Mouse (Mus musculus) CH12.LX (cell line): ENCODE results near the gene Mttp.

ENCODE experiments used
- BHLHE40 ChIP-seq: IDR thresholded peaks from 2 replicates; pipeline ENCODE4 v1.6.1; 2011; ENCODE audit warnings: mild to moderate bottlenecking, low read depth, low read length, improper control_type of control experiment
- CHD1 ChIP-seq: IDR thresholded peaks from 2 replicates; pipeline ENCODE4 v1.6.1; 2012; ENCODE audit warnings: low read depth, low read length, improper control_type of control experiment, inconsistent platforms
- CHD2 ChIP-seq: IDR thresholded peaks from 2 replicates; pipeline ENCODE4 v1.6.1; 2011; ENCODE audit warnings: low read length, improper control_type of control experiment
- CTCF ChIP-seq, 2 experiments: IDR thresholded peaks in 1 of 2; conservative IDR thresholded peaks in 1 of 2; 2 replicates each; pipeline ENCODE4 v1.5.1; 2011 to 2012; ENCODE audit warnings: low read depth in 2 of 2, low read length in 2 of 2, improper control_type of control experiment in 1 of 2, inconsistent platforms in 1 of 2, mild to moderate bottlenecking in 1 of 2, moderate library complexity in 1 of 2
- E2F4 ChIP-seq: IDR thresholded peaks from 2 replicates; pipeline ENCODE4 v1.6.1; 2011; ENCODE audit warnings: low read depth, low read length, improper control_type of control experiment; ENCODE audit not compliant: insufficient replicate concordance
- ELF1 ChIP-seq: IDR thresholded peaks from 2 replicates; pipeline ENCODE4 v1.6.1; 2014; ENCODE audit warnings: low read depth, mild to moderate bottlenecking, inconsistent platforms, low read length, improper control_type of control experiment
- EP300 ChIP-seq: IDR thresholded peaks from 2 replicates; pipeline ENCODE4 v1.6.1; 2011; ENCODE audit warnings: low read length, improper control_type of control experiment
- MAFK ChIP-seq: IDR thresholded peaks from 2 replicates; pipeline ENCODE4 v1.6.1; 2011; ENCODE audit warnings: low read length, improper control_type of control experiment; ENCODE audit not compliant: insufficient replicate concordance
- MXI1 ChIP-seq: IDR thresholded peaks from 2 replicates; pipeline ENCODE4 v1.6.1; 2011; ENCODE audit warnings: mild to moderate bottlenecking, low read depth, low read length, improper control_type of control experiment
- NELFE ChIP-seq: IDR thresholded peaks from 2 replicates; pipeline ENCODE4 v1.6.1; 2011; ENCODE audit warnings: low read depth, low read length, improper control_type of control experiment
- POLR2A ChIP-seq: IDR thresholded peaks from 2 replicates; pipeline ENCODE4 v1.6.1; 2011; ENCODE audit warnings: low read depth, mild to moderate bottlenecking, improper control_type of control experiment, low read length
- SIN3A ChIP-seq: IDR thresholded peaks from 2 replicates; pipeline ENCODE4 v1.6.1; 2012; ENCODE audit warnings: low read length, improper control_type of control experiment, inconsistent platforms
- SMC3 ChIP-seq: IDR thresholded peaks from 2 replicates; pipeline ENCODE4 v1.6.1; 2011; ENCODE audit warnings: low read depth, low read length, improper control_type of control experiment
- UBTF ChIP-seq: IDR thresholded peaks from 2 replicates; pipeline ENCODE4 v1.6.1; 2012; ENCODE audit warnings: low read depth, mild to moderate bottlenecking, inconsistent platforms, low read length, improper control_type of control experiment, moderate library complexity

GRCm38 (mm10) chr3:138173291-138173690 is 28.5 kb upstream of the Mttp start:
- TF ChIP-seq MXI1 (no peak), ELF1 (peak; percentile 55), EP300 (no peak), BHLHE40 (peak; percentile 52; the same call in 1 of the 2 replicates), NELFE (no peak), CTCF (conservative IDR thresholded peaks at IDR 0.05 in 1 of 2, IDR thresholded peaks at IDR 0.05 in 1 of 2; ENCODE audit: low read depth in 2 of 2, low read length in 2 of 2) (peak; percentile 60 to 71; a peak in 3 of 4 replicates), CHD2 (no peak), SMC3 (peak; percentile 60), POLR2A (no peak), E2F4 (no peak), CHD1 (no peak), UBTF (no peak), SIN3A (no peak), MAFK (no peak)
